Mouse (Mus musculus): Measurements from ENCODE around the gene Wdr86. TPM values are rescaled to one million over a fixed set of nuclear protein-coding genes. Genes with fewer than 3 reads are reported as not detected.

Gene Wdr86
- total RNA-seq, 1 experiment from 2014 or later: 0.30 TPM

- ATAC-seq (replicated peaks in 1 of 2; ENCODE audit: insufficient read depth in 1 of 2, low FRiP score in 2 of 2, low TSS enrichment in 1 of 2, low read depth in 1 of 2, poor library complexity in 2 of 2, severe bottlenecking in 2 of 2): peak; percentile 87 to 89
Observed at GRCm38 (mm10) chr5:24739141-24739753, 8.7 kb upstream of the Wdr86 start.

GRCm38 (mm10) chr5:24738517-24738916 lies 8.0 kb upstream of the Wdr86 start:
- ATAC-seq (replicated peaks in 1 of 2; ENCODE audit: insufficient read depth in 1 of 2, low FRiP score in 2 of 2, low TSS enrichment in 1 of 2, low read depth in 1 of 2, poor library complexity in 2 of 2, severe bottlenecking in 2 of 2): no peak

- no peak for ATAC-seq (replicated peaks in 1 of 2; ENCODE audit: insufficient read depth in 1 of 2, low FRiP score in 2 of 2, low TSS enrichment in 1 of 2, low read depth in 1 of 2, poor library complexity in 2 of 2, severe bottlenecking in 2 of 2)
Observed at GRCm38 (mm10) chr5:24737595-24737994, 7.1 kb upstream of the Wdr86 start.

- no peak for ATAC-seq (replicated peaks in 1 of 2; ENCODE audit: insufficient read depth in 1 of 2, low FRiP score in 2 of 2, low TSS enrichment in 1 of 2, low read depth in 1 of 2, poor library complexity in 2 of 2, severe bottlenecking in 2 of 2)
Observed at GRCm38 (mm10) chr5:24733771-24734426, 3.4 kb upstream of the Wdr86 start.

- ATAC-seq (replicated peaks in 1 of 2; ENCODE audit: insufficient read depth in 1 of 2, low FRiP score in 2 of 2, low TSS enrichment in 1 of 2, low read depth in 1 of 2, poor library complexity in 2 of 2, severe bottlenecking in 2 of 2): no peak
Observed at GRCm38 (mm10) chr5:24733134-24733533, 2.6 kb upstream of the Wdr86 start.

- 0 out of 4 replicates have a peak, but pooled peaks of 1 of the 2 experiments have one; percentile 42 for ATAC-seq (replicated peaks in 1 of 2; ENCODE audit: insufficient read depth in 1 of 2, low FRiP score in 2 of 2, low TSS enrichment in 1 of 2, low read depth in 1 of 2, poor library complexity in 2 of 2, severe bottlenecking in 2 of 2)
Observed at GRCm38 (mm10) chr5:24730986-24731385, 459 bp upstream of the Wdr86 start.

- ATAC-seq (replicated peaks in 1 of 2; ENCODE audit: insufficient read depth in 1 of 2, low FRiP score in 2 of 2, low TSS enrichment in 1 of 2, low read depth in 1 of 2, poor library complexity in 2 of 2, severe bottlenecking in 2 of 2): no peak
Observed at GRCm38 (mm10) chr5:24729797-24730487, 585 bp downstream of the Wdr86 start.

GRCm38 (mm10) chr5:24726901-24727836 lies 3.4 kb downstream of the Wdr86 start:
- no peak for ATAC-seq (replicated peaks in 1 of 2; ENCODE audit: insufficient read depth in 1 of 2, low FRiP score in 2 of 2, low TSS enrichment in 1 of 2, low read depth in 1 of 2, poor library complexity in 2 of 2, severe bottlenecking in 2 of 2)

GRCm38 (mm10) chr5:24725897-24726296 lies 4.6 kb downstream of the Wdr86 start:
- ATAC-seq (replicated peaks in 1 of 2; ENCODE audit: insufficient read depth in 1 of 2, low FRiP score in 2 of 2, low TSS enrichment in 1 of 2, low read depth in 1 of 2, poor library complexity in 2 of 2, severe bottlenecking in 2 of 2): no peak

GRCm38 (mm10) chr5:24724805-24725204 lies 5.7 kb downstream of the Wdr86 start:
- ATAC-seq (replicated peaks in 1 of 2; ENCODE audit: insufficient read depth in 1 of 2, low FRiP score in 2 of 2, low TSS enrichment in 1 of 2, low read depth in 1 of 2, poor library complexity in 2 of 2, severe bottlenecking in 2 of 2): no peak

GRCm38 (mm10) chr5:24724270-24724634 lies 6.3 kb downstream of the Wdr86 start:
- no peak for ATAC-seq (replicated peaks in 1 of 2; ENCODE audit: insufficient read depth in 1 of 2, low FRiP score in 2 of 2, low TSS enrichment in 1 of 2, low read depth in 1 of 2, poor library complexity in 2 of 2, severe bottlenecking in 2 of 2)

- no peak for ATAC-seq (replicated peaks in 1 of 2; ENCODE audit: insufficient read depth in 1 of 2, low FRiP score in 2 of 2, low TSS enrichment in 1 of 2, low read depth in 1 of 2, poor library complexity in 2 of 2, severe bottlenecking in 2 of 2)
Observed at GRCm38 (mm10) chr5:24723527-24724269, 6.8 kb downstream of the Wdr86 start.

- ATAC-seq (replicated peaks in 1 of 2; ENCODE audit: insufficient read depth in 1 of 2, low FRiP score in 2 of 2, low TSS enrichment in 1 of 2, low read depth in 1 of 2, poor library complexity in 2 of 2, severe bottlenecking in 2 of 2): no peak
Observed at GRCm38 (mm10) chr5:24719852-24720251, 10.7 kb downstream of the Wdr86 start.

GRCm38 (mm10) chr5:24718076-24718475 lies 12.5 kb downstream of the Wdr86 start:
- no peak for ATAC-seq (replicated peaks in 1 of 2; ENCODE audit: insufficient read depth in 1 of 2, low FRiP score in 2 of 2, low TSS enrichment in 1 of 2, low read depth in 1 of 2, poor library complexity in 2 of 2, severe bottlenecking in 2 of 2)

GRCm38 (mm10) chr5:24713987-24714386 lies 16.5 kb downstream of the Wdr86 start:
- no peak for ATAC-seq (replicated peaks in 1 of 2; ENCODE audit: insufficient read depth in 1 of 2, low FRiP score in 2 of 2, low TSS enrichment in 1 of 2, low read depth in 1 of 2, poor library complexity in 2 of 2, severe bottlenecking in 2 of 2)

GRCm38 (mm10) chr5:24713199-24713598 lies 17.3 kb downstream of the Wdr86 start:
- ATAC-seq (replicated peaks in 1 of 2; ENCODE audit: insufficient read depth in 1 of 2, low FRiP score in 2 of 2, low TSS enrichment in 1 of 2, low read depth in 1 of 2, poor library complexity in 2 of 2, severe bottlenecking in 2 of 2): no peak

GRCm38 (mm10) chr5:24711615-24712014 lies 18.9 kb downstream of the Wdr86 start:
- no peak for ATAC-seq (replicated peaks in 1 of 2; ENCODE audit: insufficient read depth in 1 of 2, low FRiP score in 2 of 2, low TSS enrichment in 1 of 2, low read depth in 1 of 2, poor library complexity in 2 of 2, severe bottlenecking in 2 of 2)

Data from hematopoietic stem cell, adult 5-6 weeks (primary cell).